Mouse (Mus musculus): ENCODE measurements around the gene Slc28a1. TPM values are rescaled to one million over a fixed set of nuclear protein-coding genes. Genes with fewer than 3 reads are reported as not detected.

The Slc28a1 gene
- total and polyA plus RNA-seq, 3 experiments: not detected

DNA sequence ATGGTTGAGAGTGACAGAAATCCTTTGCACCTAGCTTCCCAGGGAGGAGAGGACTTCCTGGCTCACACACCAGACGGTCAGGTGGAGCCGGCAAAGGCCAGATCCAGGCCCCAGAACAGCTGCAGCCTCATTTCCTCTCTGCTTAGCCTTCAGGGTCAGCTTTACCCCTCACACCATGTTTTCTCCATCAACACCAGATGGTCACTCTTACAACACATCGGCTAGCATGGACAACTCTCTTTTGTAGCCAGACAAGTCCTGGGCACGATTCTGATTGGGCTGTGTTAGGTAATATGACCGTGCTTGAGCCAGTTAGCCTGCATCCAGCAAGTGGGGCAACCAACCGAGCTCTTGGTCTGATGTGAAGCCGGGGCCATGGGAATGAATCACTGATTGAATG, 17.3 kb downstream of the Slc28a1 start:
- Histone ChIP-seq H3K36me3 (ENCODE audit: control insufficient read depth in 1 of 2, insufficient read depth in 2 of 2, low read length in 2 of 2) (no peaks in the 10 kb centered on the region), H3K79me2 (ENCODE audit: control insufficient read depth, insufficient read depth, low read length, poor library complexity) (no peaks in the 10 kb centered on the region), H3K4me1 (ENCODE audit: control insufficient read depth in 1 of 2, insufficient read depth in 2 of 2, low read length in 2 of 2) (peaks cover 0 to under 1% of the 10 kb centered on the region in 2 experiments; a peak in 1 of 4 replicates), H3K27ac (ENCODE audit: control insufficient read depth, low read depth, low read length) (no peak overlapping the region), H3K9ac (ENCODE audit: control insufficient read depth, low read depth, low read length, poor library complexity, severe bottlenecking) (no peak overlapping the region), H3K4me3 (ENCODE audit: control insufficient read depth in 1 of 2, insufficient read depth in 1 of 2, low read depth in 2 of 2, low read length in 2 of 2) (no peak overlapping the region), H3K27me3 (ENCODE audit: control insufficient read depth in 1 of 2, insufficient read depth in 2 of 2, low read length in 2 of 2) (peaks cover under 1 to 5% of the 10 kb centered on the region in 2 experiments; a peak in 3 of 4 replicates), H3K9me3 (replicated peaks; ENCODE audit: insufficient read depth, low read length) (no peaks in the 10 kb centered on the region)
- TF ChIP-seq CHD1 (IDR thresholded peaks at IDR 0.05; ENCODE audit: low read depth, low read length) (no peak), MAFK (IDR thresholded peaks at IDR 0.05; ENCODE audit: borderline replicate concordance, low read depth, low read length) (no peak), MYC (IDR thresholded peaks at IDR 0.05; ENCODE audit: low read depth, low read length) (no peak)
- DNase-seq (ENCODE audit: low read depth, low spot score): no peak

- H3K4me1 ChIP-seq (ENCODE audit: control insufficient read depth in 1 of 2, insufficient read depth in 2 of 2, low read length in 2 of 2): peaks cover 0 to 4% of the 10 kb centered on the region in 2 experiments; a peak in 1 of 4 replicates
- H3K27me3 ChIP-seq (ENCODE audit: control insufficient read depth in 1 of 2, insufficient read depth in 2 of 2, low read length in 2 of 2): peaks cover 0 to 5% of the 10 kb centered on the region in 2 experiments; a peak in 3 of 4 replicates
- no peaks in the 10 kb centered on the region for H3K36me3 ChIP-seq (ENCODE audit: control insufficient read depth in 1 of 2, insufficient read depth in 2 of 2, low read length in 2 of 2)
- TF ChIP-seq ZNF384 (IDR thresholded peaks at IDR 0.05; ENCODE audit: low read depth, low read length) (no peak), MXI1 (IDR thresholded peaks at IDR 0.05; ENCODE audit: low read depth, low read length) (no peak), ZC3H11A (IDR thresholded peaks at IDR 0.05; ENCODE audit: low read depth, low read length) (no peak), CHD1 (IDR thresholded peaks at IDR 0.05; ENCODE audit: low read depth, low read length) (no peak), EP300 (IDR thresholded peaks at IDR 0.05; ENCODE audit: low read depth in 1 of 2, low read length in 2 of 2) (no peak), CHD2 (IDR thresholded peaks at IDR 0.05; ENCODE audit: low read length) (no peak), TCF12 (IDR thresholded peaks at IDR 0.05; ENCODE audit: low read depth, low read length) (no peak)
- H3K9ac ChIP-seq (ENCODE audit: control insufficient read depth, low read depth, low read length, poor library complexity, severe bottlenecking): no peak overlapping the region
- no peaks in the 10 kb centered on the region for H3K79me2 ChIP-seq (ENCODE audit: control insufficient read depth, insufficient read depth, low read length, poor library complexity)
- DNase-seq (ENCODE audit: low read depth, low spot score): no peak
- no peak overlapping the region for H3K27ac ChIP-seq (ENCODE audit: control insufficient read depth, low read depth, low read length)
- no peak overlapping the region for H3K4me3 ChIP-seq (ENCODE audit: control insufficient read depth in 1 of 2, insufficient read depth in 1 of 2, low read depth in 2 of 2, low read length in 2 of 2)
- H3K9me3 ChIP-seq (replicated peaks; ENCODE audit: insufficient read depth, low read length): no peaks in the 10 kb centered on the region
These were observed 18.3 kb downstream of the Slc28a1 start for GRCm38 (mm10) chr7:81132851-81133279.

DNA sequence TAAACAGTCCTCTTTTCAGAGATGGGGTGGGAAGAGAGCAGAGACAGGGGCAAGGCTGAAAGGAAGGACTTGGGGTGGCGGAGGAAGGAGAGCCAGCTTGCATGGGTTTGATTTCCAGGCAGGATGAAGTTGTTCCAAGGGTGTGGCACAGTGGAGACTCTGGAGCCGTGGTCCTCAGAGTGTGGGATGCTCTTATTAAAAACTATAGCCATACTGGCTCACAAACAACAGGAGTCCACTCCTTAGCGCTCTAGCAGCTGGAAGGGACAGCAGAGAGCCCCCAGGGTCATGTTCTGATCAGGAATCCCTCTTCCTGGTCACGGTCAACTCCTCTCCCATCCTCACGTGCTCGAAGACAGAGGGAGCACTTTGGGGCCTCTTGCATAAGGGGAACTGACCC, 18.8 kb downstream of the Slc28a1 start:
- peaks cover 0 to 5% of the 10 kb centered on the region in 2 experiments; a peak in 3 of 4 replicates for H3K27me3 ChIP-seq (ENCODE audit: control insufficient read depth in 1 of 2, insufficient read depth in 2 of 2, low read length in 2 of 2)
- DNase-seq (ENCODE audit: low read depth, low spot score): no peak
- TF ChIP-seq ZKSCAN1 (IDR thresholded peaks at IDR 0.05; ENCODE audit: low read depth, low read length) (no peak), POLR2A (IDR thresholded peaks at IDR 0.05; ENCODE audit: control insufficient read depth in 1 of 2, insufficient read depth in 1 of 2, low read depth in 1 of 2, low read length in 2 of 2, poor library complexity in 1 of 2) (no peak), MEF2A (IDR thresholded peaks at IDR 0.05; ENCODE audit: extremely low read depth, insufficient replicate concordance, low read depth, low read length, poor library complexity, severe bottlenecking) (no peak), MAZ (IDR thresholded peaks at IDR 0.05; ENCODE audit: low read depth, low read length) (no peak), RAD21 (IDR thresholded peaks at IDR 0.05; ENCODE audit: low read depth, low read length) (no peak), MYB (IDR thresholded peaks at IDR 0.05; ENCODE audit: low read depth, low read length) (no peak), TCF12 (IDR thresholded peaks at IDR 0.05; ENCODE audit: low read depth, low read length) (no peak), MAX (IDR thresholded peaks at IDR 0.05; ENCODE audit: low read length) (no peak), SIN3A (IDR thresholded peaks at IDR 0.05; ENCODE audit: low read length) (no peak), BHLHE40 (IDR thresholded peaks at IDR 0.05; ENCODE audit: borderline replicate concordance, low read depth, low read length) (no peak), RCOR1 (IDR thresholded peaks at IDR 0.05; ENCODE audit: low read depth, low read length) (no peak), POLR2AphosphoS2 (IDR thresholded peaks at IDR 0.05; ENCODE audit: low read length) (no peak), MAFK (IDR thresholded peaks at IDR 0.05; ENCODE audit: borderline replicate concordance, low read depth, low read length) (no peak), GATA1 (IDR thresholded peaks at IDR 0.05; ENCODE audit: low read depth, low read length) (no peak)

More for the DNA sequence above, 18.8 kb downstream of the Slc28a1 start:
- H3K9me3 ChIP-seq (replicated peaks; ENCODE audit: insufficient read depth, low read length): no peaks in the 10 kb centered on the region
- H3K9ac ChIP-seq (ENCODE audit: control insufficient read depth, low read depth, low read length, poor library complexity, severe bottlenecking): no peak overlapping the region
- H3K79me2 ChIP-seq (ENCODE audit: control insufficient read depth, insufficient read depth, low read length, poor library complexity): no peaks in the 10 kb centered on the region
- no peaks in the 10 kb centered on the region for H3K36me3 ChIP-seq (ENCODE audit: control insufficient read depth in 1 of 2, insufficient read depth in 2 of 2, low read length in 2 of 2)
- peaks cover 0 to 4% of the 10 kb centered on the region in 2 experiments; a peak in 1 of 4 replicates for H3K4me1 ChIP-seq (ENCODE audit: control insufficient read depth in 1 of 2, insufficient read depth in 2 of 2, low read length in 2 of 2)
- no peak overlapping the region for H3K4me3 ChIP-seq (ENCODE audit: control insufficient read depth in 1 of 2, insufficient read depth in 1 of 2, low read depth in 2 of 2, low read length in 2 of 2)
- no peak overlapping the region for H3K27ac ChIP-seq (ENCODE audit: control insufficient read depth, low read depth, low read length)

Data from MEL (cell line).